Mouse (Mus musculus) embryonic fibroblast, embryonic 13.5 days (primary cell): ENCODE results near the gene Gm21958.

Source experiments
- CTCF ChIP-seq: IDR thresholded peaks from 2 replicates; pipeline ENCODE4 v1.5.1; 2011; ENCODE audit warnings: mild to moderate bottlenecking, control low read depth, low read length, moderate library complexity, borderline replicate concordance; ENCODE audit not compliant: insufficient read depth
- POLR2A ChIP-seq: IDR thresholded peaks from 2 replicates; pipeline ENCODE4 v1.6.1; 2011; ENCODE audit warnings: low read depth, mild to moderate bottlenecking, control low read depth, low read length, moderate library complexity

DNA sequence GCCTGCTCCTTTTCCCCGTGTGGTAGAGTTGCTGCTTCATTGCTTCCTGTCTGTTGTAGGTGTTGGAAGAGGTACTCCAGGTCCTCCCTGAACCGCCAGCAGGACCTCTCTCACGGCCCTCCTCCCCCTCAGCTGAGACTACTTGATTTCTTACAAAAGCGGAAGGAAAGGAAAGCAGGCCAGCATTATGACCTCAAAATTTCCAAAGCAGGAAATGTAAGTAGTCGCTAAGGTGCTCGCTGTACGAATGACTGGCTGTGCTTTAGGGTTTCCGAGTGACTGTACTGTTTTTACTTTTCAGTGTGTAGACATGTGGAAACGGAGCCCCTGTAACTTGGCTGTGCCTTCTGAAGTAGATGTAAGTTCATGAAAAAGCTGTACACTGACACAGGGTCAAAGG is 5.2 kb downstream of the Gm21958 start:
- no peak for TF ChIP-seq CTCF
- TF ChIP-seq POLR2A: no peak
